Mouse (Mus musculus): Measurements from ENCODE around the gene Gjb2. TPM values are rescaled to one million over a fixed set of nuclear protein-coding genes. Genes with fewer than 3 reads are reported as not detected.
"Not testable (repeated sequence)": the region's sequence is repeated elsewhere in the genome, so short reads cannot be mapped to it uniquely, and the experiment has no call there.

Gjb2 gene
- polyA plus RNA-seq, 1 experiment: 2.2 TPM

DNA sequence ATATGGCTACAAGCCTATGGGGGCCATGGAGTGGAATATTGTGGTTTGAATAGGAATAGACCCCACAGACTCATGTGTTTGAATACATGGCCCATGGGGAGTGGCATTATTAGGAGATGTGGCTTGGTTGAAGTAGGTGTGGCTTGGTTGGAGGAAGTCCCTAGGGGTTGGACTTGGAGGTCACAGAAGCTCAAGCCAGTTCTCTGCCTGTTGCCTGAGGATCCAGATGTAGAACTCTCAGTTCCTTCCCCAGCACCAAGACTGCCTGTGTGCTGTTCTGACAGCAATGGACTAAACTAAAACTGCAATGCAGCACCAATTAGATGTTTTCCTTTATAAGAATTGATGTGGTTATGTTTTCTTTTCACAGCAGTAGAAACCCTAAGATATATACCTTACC is 38.4 kb downstream of the Gjb2 start:
- no peak for DNase-seq (ENCODE audit: low read depth)

DNA sequence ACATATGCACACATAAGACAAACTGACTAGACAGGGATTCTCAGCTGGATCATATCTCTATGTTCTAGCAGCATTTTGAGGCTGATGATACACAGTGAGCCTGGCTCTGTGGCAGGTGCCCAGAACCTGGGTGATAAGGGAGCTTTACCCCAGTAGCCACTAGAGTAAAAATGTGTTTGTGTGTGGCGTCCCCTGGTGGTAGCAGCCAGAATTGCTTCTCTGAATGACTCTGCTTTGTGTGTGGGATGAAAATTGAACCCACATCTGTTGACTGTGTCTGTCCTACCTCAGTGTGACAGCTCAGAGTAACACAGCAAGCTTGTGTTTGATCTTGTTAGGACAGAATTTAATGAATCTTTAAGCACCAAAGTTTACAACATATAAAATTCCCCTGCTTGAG is 44.5 kb downstream of the Gjb2 start:
- DNase-seq (ENCODE audit: low read depth): not testable (repeated sequence)

DNA sequence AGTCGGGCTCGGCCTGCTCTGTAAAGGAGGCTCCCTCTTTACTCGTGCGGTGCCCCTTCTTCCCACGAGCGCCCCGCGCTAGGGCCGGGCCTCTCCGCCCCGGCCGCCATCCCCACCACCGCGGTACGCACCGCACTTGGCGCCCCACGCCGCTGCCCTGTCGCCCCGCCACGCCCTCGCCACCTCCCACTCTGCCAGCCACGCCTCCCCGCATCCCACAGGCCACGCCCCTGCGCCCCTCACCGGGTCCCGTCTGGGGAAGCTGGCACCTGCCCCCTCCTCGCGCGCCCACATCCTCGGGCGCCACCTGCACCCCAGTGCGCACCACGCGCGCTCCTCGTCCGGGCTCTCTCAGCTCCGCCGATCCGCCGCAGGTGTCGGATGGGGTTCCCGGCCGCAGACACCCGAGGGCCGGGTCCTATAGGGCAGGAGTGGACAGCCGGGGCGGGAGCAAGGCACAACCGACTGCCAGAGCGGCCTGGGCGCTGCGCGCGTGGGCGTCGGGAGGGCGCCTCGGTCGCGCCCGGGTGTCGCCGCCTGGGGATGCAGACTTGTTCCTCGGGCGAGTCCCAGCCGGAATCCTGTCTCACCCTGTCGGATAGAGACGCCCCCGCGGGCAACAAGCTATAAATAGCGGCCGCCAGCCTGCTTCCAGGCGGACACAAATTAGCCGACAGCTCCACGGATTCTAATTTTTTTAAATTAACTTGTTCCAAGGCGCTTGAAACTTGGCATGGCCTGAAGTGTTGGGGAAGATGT is 46.8 kb downstream of the Gjb2 start, which contains the start of gene Gja3:
TSS of gene Gja3 (minus strand) at position 538 of the 759 bp plus-strand sequence.
- DNase-seq (ENCODE audit: low read depth): no peak

DNA sequence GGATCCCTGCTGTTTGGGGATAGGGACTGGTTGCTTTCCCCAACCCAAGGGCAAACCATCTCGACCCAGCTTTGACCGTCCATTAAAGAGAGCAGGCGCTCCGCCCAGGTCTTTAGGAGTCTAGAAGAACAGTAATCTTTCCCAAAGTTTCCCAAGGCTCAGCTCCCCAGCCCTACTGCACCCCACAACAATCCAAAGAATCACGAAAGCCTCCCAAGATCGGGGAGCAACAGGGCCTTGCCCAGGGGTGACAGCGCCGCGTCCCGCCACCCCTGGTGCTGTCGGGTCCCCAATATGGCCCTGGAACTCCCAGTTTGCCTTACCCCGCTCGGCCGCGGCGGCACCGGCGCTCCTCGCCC is 47.3 kb downstream of the Gjb2 start:
- DNase-seq (ENCODE audit: low read depth): no peak

DNA sequence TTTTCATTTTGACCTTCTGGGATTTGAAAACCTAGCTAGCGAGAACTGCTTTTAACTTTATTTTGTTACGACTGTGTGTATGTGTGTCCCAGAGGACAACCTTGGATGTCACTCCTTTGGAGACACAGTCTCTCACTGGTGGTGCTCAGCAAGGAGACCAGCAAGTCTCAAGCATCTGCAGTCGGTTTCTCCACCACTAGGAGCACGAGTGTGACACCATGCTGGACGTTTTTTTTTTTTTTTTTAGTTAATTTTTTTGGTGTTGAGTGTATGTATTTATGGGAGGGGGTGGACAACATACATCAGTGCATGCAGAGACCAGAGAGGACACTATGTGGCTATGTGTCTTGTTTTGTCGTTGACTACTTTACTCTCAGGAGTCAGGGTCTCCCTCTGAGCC is 51.8 kb downstream of the Gjb2 start:
- no peak for DNase-seq (ENCODE audit: low read depth)

Other genes starting within 250 kb of the Gjb2 start
- 11.9 and 12.2 TPM in 2 replicates for gene Zmym2, start 218.0 kb downstream of the Gjb2 start, polyA plus RNA-seq (2012; rRNA removed)
- 0.11 TPM in 1 of 2 replicates, not detected in the other for gene Gja3, start 46.6 kb downstream of the Gjb2 start, polyA plus RNA-seq (2012; rRNA removed)
- not detected in 2 replicates for gene Gm4491, start 11.2 kb upstream of the Gjb2 start, polyA plus RNA-seq (2012; rRNA removed)
- gene Gjb6, start 28.9 kb upstream of the Gjb2 start, polyA plus RNA-seq (2012; rRNA removed): 5.8 and 6.2 TPM in 2 replicates

All from gonadal fat pad, adult 2 months (tissue).